Mouse (Mus musculus) midbrain, embryonic 12.5 days (tissue): Measurements from ENCODE around the gene Cyp2c40. TPM values are rescaled to one million over a fixed set of nuclear protein-coding genes. Genes with fewer than 3 reads are reported as not detected.
"Not testable (repeated sequence)": the region's sequence is repeated elsewhere in the genome, so short reads cannot be mapped to it uniquely, and the experiment has no call there.

ENCODE experiments used
- ATAC-seq: fragments of 200-750 bp; cut with Nextera tagmentation; 2 replicates; pipeline ENCODE4 v1.8.0; 2017; ENCODE audit warnings: low read depth, moderate TSS enrichment, moderate library complexity; ENCODE audit not compliant: low FRiP score
- H3K27ac ChIP-seq: fragments of 300-500 bp; sonication (generic); replicated peaks from 2 replicates; pipeline ENCODE4 v1.5.1; 2016; ENCODE audit warnings: mild to moderate bottlenecking
- H3K27me3 ChIP-seq: fragments of 300-500 bp; sonication (generic); 2 replicates; pipeline ENCODE4 v1.6.1; 2016; ENCODE audit warnings: mild to moderate bottlenecking
- H3K36me3 ChIP-seq: fragments of 300-500 bp; sonication (generic); 2 replicates; pipeline ENCODE4 v1.6.1; 2016
- H3K4me1 ChIP-seq: fragments of 300-500 bp; sonication (generic); 2 replicates; pipeline ENCODE4 v1.6.1; 2016
- H3K4me2 ChIP-seq: fragments of 300-500 bp; sonication (generic); replicated peaks from 2 replicates; pipeline ENCODE4 v1.6.1; 2016; ENCODE audit warnings: mild to moderate bottlenecking, moderate library complexity
- H3K4me3 ChIP-seq: fragments of 300-500 bp; sonication (generic); 2 replicates; pipeline ENCODE4 v1.5.1; 2016; ENCODE audit warnings: mild to moderate bottlenecking
- H3K9ac ChIP-seq: fragments of 300-500 bp; sonication (generic); replicated peaks from 2 replicates; pipeline ENCODE4 v1.6.1; 2016; ENCODE audit warnings: mild to moderate bottlenecking, moderate library complexity
- H3K9me3 ChIP-seq: fragments of 300-500 bp; sonication (generic); 2 replicates; pipeline ENCODE4 v1.6.1; 2016; ENCODE audit warnings: mild to moderate bottlenecking
- WGBS: fragments of 180-500 bp; shearing (Covaris S2); methylation state at CpG from one replicate; pipeline ENCODE4 v1.1.7; 2016; 5-methylcytosine and 5-hydroxymethylcytosine counted together
- polyA plus RNA-seq: library from polyadenylated mRNA; unstranded; fragments of >200 nt; fragmentation: Nextera tagmentation; extraction: Ambion mirVana; gene quantifications from 2 replicates; pipeline ENCODE4 v1.2.1, GENCODE M21; 2016

The Cyp2c40 gene
- polyA plus RNA-seq = not detected in 2 replicates

DNA sequence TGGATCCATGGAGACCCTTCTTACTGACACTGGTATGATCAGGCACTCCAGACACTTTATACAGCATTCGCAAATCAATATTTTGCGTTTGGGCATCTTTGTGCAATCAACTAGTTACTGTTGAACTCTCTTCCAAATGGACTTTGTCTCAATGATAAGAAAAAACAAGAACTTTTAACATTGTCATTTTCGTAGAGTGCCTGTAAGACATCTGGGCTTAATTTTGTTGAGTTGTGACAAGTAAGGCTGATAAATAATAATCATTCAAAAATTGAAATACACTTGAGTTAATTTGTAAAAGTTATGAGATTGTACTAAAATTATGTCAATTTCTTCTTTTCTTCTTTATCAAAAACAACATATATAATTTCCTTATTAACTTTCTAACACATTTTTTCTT, at the start of gene Cyp2c40:
Gene Cyp2c40, minus strand, starts transcription at position 101 of the 400 bp plus-strand sequence.
- H3K27me3 ChIP-seq, H3K4me3 ChIP-seq, H3K27ac ChIP-seq, H3K4me1 ChIP-seq, H3K9me3 ChIP-seq, ATAC-seq, H3K36me3 ChIP-seq, H3K9ac ChIP-seq, H3K4me2 ChIP-seq: not testable (repeated sequence)
- WGBS = 92% methylated on average over 3 of the region's 3 CpGs

DNA sequence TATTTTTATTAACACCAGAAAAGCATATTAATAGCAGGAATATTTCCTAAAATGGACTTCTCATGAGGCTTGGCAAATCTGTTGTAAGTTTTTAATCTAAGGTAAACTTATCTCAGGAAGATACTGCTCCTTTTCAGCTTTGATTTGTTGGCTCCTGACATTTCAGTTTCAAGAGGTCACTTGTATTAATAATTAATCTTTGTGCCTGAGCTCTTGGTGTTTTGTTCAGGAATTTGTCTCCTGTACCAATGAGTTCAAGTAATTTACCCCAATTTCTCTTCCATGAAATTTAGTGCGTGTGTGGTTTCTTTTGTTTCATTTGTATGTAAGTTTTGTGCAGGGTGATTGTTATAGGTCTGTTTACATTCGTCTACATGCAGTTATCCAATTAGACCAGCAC, 8.3 kb upstream of the Cyp2c40 start:
- H3K4me3 ChIP-seq, H3K27ac ChIP-seq, H3K27me3 ChIP-seq, H3K9ac ChIP-seq, H3K9me3 ChIP-seq, H3K4me1 ChIP-seq, H3K4me2 ChIP-seq, ATAC-seq, H3K36me3 ChIP-seq: not testable (repeated sequence)
- WGBS = 84% methylated on average over 2 of the region's 2 CpGs

DNA sequence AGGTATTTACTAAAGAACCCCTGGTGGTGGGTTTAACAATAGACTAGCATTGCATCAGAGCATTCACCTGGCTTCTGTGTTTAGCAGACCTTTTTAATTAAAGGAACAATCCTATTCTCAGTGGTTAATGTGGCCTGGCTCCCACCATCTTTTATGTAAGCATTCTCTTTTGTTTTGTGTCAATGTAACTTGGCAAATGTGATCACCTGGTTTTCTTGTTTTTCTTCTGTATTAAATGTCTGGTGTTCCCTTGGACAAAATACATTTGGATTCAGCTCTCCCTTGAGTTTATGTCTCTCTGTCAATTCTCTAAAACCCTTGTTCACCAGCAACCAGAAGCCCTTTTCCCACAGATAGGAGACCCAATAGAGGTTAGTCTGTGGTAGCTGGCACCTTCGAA, 3.8 kb upstream of the Cyp2c40 start:
- H3K9ac ChIP-seq, H3K27ac ChIP-seq, H3K27me3 ChIP-seq, H3K9me3 ChIP-seq, H3K4me1 ChIP-seq, H3K36me3 ChIP-seq, ATAC-seq, H3K4me2 ChIP-seq, H3K4me3 ChIP-seq: not testable (repeated sequence)
- WGBS = 94% methylated on average over 1 of the region's 1 CpGs

DNA sequence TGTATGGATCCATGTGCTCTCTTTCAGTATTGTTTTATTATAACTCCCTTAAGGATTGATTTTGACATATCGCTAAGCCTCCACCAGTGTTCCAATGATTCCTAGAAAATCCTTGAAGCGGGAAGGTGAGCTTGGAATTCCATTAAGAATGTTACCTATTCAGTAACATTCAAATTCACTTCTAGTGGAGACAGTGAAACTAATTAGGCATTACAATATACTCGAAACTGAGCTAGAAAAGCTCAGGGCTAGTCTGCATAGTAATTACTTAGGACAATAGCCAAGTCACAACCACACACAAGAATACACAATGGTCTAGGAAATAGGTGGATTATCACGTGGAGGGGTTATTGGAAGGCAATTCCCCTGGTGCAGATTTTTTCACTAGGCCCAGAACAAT, 3.4 kb upstream of the Cyp2c40 start:
- ATAC-seq, H3K4me3 ChIP-seq: not testable (repeated sequence)
- WGBS = 57% methylated on average over 4 of the region's 4 CpGs

DNA sequence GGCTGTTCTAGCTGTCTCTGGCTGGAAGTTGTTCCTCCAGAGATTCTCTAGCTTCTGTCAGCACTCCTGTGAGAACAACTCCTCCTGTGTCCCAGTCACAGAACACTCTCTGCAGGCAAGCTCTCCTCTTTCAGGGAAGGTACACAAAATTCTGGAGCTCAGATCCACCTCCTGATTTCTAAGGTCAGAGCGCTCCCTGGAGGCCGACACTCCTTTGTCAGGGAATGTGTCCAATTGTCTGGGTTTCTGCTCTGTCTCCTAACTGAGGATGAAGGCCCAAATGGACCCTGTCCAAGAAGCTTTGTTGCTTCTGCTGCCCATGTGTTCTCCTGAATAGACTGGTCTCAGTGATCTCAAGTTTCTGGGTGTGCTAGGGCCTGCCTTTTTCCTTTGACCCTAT, 27.2 kb downstream of the Cyp2c40 start:
- not testable (repeated sequence) for ATAC-seq, H3K27ac ChIP-seq, H3K36me3 ChIP-seq, H3K4me1 ChIP-seq, H3K4me2 ChIP-seq, H3K27me3 ChIP-seq, H3K4me3 ChIP-seq, H3K9me3 ChIP-seq, H3K9ac ChIP-seq
- WGBS = 84% methylated on average over 2 of the region's 2 CpGs

More for the DNA sequence above, 3.4 kb upstream of the Cyp2c40 start:
- H3K27ac ChIP-seq, H3K9me3 ChIP-seq, H3K36me3 ChIP-seq, H3K9ac ChIP-seq, H3K4me2 ChIP-seq, H3K4me1 ChIP-seq, H3K27me3 ChIP-seq: not testable (repeated sequence)

DNA sequence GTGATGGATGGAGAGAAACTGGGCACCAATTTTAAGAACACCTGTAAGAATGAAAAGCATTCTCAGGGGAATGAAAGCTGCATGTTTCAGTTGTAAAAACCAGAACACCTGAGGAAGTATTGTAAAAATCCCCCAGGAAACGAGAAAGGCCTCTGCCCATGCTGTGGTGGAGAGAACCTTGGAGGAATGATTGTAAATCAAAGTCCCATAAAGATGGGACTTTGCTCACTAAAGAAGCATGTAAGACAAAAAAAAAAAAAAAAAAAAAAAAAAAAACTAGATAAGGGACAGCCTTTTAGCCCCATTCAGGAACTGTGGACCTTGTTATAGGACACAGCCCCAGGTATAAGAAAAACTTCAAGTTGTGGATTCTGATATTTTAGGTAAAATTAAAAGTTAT, 67.3 kb downstream of the Cyp2c40 start:
- H3K27ac ChIP-seq = no peak overlapping the region
- no peak for ATAC-seq
- WGBS = 62% methylated on average over 1 of the region's 1 CpGs

DNA sequence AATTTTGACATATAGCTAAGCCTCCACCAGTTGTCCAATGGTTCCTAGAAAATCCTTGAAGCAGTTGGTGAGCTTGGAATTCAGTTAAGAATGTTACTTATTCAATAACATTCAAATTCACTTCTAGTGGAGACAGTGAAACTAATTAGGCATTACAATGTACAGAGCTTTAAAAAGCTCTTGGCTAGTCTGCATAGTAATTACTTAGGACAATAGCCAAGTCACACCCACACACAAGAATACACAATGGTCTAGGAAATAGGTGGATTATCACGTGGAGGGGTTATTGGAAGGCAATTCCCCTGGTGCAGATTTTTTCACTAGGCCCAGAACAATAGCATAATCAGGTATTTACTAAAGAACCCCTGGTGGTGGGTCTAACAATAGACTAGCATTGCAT, 68.3 kb downstream of the Cyp2c40 start:
- not testable (repeated sequence) for H3K4me1 ChIP-seq, H3K27me3 ChIP-seq, H3K4me2 ChIP-seq, H3K27ac ChIP-seq, H3K36me3 ChIP-seq, H3K4me3 ChIP-seq, H3K9me3 ChIP-seq, H3K9ac ChIP-seq, ATAC-seq
- WGBS = 61% methylated on average over 1 of the region's 1 CpGs

More for the DNA sequence above, 67.3 kb downstream of the Cyp2c40 start:
- no peak overlapping the region for H3K9ac ChIP-seq
- H3K36me3 ChIP-seq = no peaks in the 10 kb centered on the region
- no peaks in the 10 kb centered on the region for H3K27me3 ChIP-seq
- H3K9me3 ChIP-seq = no peaks in the 10 kb centered on the region
- no peaks in the 10 kb centered on the region for H3K4me1 ChIP-seq
- no peak overlapping the region for H3K4me3 ChIP-seq
- H3K4me2 ChIP-seq = no peak overlapping the region

DNA sequence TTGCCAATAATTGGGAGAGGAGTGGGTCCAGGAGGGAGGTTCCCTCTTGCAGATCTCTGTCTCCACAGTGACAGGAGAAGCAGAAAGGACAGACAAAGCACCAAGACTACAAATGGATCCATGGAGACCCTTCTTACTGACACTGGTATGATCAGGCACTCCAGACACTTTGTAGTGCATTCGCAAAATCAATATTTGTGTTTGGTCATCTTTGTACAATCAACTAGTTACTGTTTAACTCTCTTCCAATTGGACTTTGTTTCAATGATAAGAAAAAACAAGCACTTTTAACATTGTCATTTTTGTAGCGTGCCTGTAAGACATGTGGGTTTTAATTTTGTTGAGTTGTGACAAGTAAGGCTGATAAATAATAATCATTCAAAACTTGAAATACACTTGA, 71.7 kb downstream of the Cyp2c40 start, which contains the start of gene Cyp2c68:
Gene Cyp2c68, minus strand, starts transcription at position 135 of the 400 bp plus-strand sequence.
- H3K4me3 ChIP-seq = no peak within 1 kb of the TSS
- H3K4me2 ChIP-seq = no peak within 1 kb of the TSS
- H3K27me3 ChIP-seq = no peaks in the 10 kb centered on the region
- H3K9me3 ChIP-seq = no peaks in the 10 kb centered on the region
- H3K9ac ChIP-seq = no peak within 1 kb of the TSS
- 94% methylated on average over 2 of the region's 2 CpGs for WGBS
- H3K36me3 ChIP-seq = no peaks in the 10 kb centered on the region
- no peaks in the 10 kb centered on the region for H3K4me1 ChIP-seq
- no peak for ATAC-seq
- no peak within 1 kb of the TSS for H3K27ac ChIP-seq

Other genes with a start within 250 kb of the Cyp2c40 start
- gene Cyp2c67, start 163.8 kb downstream of the Cyp2c40 start, polyA plus RNA-seq = not detected in 2 replicates
- gene Cyp2c68, start 71.8 kb downstream of the Cyp2c40 start, polyA plus RNA-seq = not detected in 2 replicates
- not detected in 2 replicates for gene Cyp2c69, start 74.0 kb upstream of the Cyp2c40 start, polyA plus RNA-seq
- not detected in 2 replicates for gene Cyp2c37, start 179.6 kb upstream of the Cyp2c40 start, polyA plus RNA-seq